Mouse (Mus musculus): ENCODE data around the gene Dnah5.

Dnah5 gene

DNA sequence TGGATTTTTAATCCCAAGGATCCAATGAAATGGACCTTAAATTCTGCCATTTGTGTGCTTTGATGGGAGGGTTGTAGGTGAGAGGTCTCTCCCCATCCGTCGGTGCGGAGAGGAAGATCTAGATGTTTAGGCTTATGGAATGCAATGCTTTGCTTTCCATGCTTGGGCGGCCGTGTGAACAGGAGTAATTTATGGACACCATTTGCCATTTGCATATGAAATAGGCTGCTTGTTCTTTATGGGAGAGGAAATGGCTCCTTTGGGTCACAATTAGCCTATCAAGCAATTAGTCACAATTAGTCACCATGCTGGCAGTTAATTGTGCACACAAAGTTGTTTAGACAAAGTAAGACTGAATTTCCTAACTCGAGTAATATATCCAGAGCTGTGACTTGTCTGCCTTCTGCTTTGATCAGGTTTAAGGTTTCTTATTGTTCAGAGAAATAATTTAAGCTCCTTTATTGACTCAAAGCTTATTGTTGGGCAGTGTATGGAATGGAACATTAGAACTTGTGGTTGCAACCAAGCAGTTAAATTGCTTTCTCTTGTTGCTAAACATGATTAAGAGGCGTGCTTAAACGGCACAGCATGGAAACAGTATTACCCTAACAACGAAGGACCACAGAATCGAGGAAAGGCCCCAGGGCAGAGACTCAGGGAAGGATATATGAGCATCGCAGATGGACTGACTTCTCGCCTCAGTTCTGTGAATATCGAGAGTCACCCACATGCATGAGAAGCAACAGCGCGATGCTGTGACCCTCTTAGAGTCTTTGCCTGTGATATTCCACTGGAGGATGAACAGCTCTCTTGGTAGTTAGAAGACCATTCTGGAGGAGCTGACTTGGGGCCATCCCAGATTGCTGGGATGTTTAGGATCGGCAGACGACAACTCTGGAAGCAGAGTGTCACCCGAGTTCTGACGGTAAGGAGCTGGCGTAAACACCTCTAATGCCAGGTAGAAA, at the start of gene Dnah5:
Gene Dnah5, plus strand, starts transcription at position 642 of the 965 bp plus-strand sequence.
- DNase-seq (ENCODE audit: low spot score) = no peak

DNA sequence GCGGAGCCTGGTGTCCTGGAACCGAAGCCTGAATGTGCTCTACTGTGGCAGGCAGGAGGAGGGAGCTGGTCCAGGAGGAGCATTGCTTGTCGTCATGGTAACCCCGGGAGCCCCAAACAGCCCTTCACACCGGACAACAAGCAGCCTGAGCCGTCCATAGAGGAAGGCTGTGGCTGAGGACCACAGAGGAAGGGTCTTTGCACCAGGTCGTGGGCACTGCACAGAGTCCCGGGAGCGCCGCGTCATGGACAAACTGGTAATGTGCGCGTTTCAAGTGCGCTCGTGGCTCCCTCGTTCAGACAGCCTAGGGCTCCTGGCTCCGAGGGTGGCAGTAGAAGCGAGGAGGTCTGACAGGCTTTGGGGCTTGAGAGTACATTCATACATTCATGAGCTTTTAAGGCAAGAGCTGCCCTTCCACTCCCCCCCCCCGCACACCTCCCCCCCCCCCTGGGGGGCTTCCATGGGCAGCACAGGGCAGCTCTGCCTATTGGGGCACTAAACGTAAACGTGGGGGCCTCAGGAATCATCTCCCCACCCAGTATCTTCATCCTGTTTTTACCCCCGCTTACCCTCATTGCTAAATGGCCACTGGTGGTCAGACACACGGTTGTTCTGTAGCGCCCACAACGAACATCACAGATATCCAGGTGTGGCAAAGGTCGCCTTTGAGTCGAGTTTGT, 48.6 kb upstream of the Dnah5 start:
- no peak for DNase-seq (ENCODE audit: low spot score)

DNA sequence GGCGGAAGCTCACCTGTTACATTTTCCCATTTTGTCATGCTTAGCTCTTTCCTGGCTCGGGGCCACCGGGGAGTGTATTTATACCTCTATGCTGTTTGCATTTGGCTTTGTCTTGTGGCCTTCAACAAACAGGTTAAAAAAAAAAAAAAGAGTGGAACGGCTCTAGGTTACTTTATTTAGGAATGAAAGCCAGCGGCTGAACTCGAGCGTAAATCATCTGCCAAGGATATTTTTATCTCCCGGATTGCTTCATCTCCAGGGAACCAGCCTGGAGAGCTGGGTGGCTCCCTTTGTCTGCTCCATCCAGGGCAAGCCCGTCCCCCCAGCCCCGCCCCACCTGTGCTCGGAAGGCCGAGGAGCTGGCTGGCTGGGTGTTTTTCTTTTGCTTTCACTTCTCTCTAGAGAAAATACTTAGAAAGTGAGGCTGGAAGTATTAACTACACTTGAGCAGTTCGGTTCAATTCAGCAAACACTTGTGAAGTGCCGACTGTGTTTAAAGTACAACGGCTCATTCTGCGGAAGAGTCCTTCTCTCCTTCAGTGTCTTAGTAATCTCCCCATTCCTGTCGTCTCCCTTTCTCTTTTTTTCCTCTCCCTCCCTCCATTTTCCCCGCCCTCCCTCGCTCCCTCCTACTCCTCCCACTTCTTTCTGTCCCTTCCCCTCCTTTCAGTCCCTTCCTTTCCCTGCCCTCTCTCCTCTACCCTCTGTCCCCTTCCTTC, 44.6 kb upstream of the Dnah5 start:
- DNase-seq (ENCODE audit: low spot score) = peak; percentile 78

DNA sequence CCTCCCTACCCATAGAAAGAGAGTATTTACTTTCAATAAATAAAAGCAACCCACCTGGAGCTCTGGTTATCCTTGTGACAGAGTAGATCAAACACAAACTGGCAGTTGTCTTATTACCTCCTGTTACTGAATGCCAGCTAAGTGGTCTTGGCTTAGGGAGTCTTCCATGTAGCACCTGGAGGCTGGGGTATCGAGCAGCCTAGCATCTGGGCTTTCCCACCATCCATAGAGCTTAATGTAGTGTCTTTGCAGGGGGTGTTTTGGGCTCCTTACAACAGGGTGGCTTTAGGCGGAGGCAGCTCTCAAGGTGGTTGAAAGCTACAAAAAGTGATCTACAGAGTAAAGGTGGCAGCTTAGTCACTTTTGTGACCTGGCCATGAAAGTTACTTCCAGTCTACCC, 41.3 kb upstream of the Dnah5 start:
- no peak for DNase-seq (ENCODE audit: low spot score)

DNA sequence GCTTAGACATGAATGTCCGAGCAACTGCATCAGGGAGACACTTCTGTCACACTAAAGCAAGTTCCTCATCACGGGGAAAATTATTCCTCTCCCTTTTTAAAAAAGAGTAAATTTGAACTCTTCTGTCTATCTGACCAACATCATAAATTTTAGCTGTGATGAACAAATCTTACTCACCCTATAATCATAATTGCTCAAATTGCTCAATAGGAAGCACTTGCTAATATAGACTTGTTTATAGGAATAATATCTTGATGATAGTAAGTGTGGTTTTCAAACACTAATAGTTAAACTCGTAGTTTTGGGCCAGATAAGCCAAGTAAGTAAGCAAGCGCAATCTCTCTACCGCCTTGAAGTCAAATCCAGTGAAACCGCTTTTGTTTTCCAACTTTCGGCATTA, 38.3 kb upstream of the Dnah5 start:
- DNase-seq (ENCODE audit: low spot score) = no peak

DNA sequence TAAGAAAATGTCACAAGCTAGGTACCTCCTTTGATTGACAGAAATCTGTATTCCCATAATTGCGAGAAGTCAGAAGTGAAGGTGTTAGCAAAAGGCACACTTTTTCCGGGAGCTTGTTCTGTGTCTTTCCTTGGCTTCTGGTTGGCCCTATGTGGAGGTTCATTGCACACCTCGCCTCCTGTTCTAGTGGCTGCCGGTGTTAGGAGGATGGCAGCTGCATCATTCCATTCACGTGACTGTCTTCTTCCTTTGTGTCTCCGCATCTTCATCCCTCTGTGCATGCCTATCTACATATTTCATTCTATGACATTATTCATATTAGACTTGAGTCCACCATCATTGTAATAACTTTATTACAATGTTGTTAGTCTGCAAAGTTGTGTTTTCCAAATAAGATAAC, 37.5 kb upstream of the Dnah5 start:
- no peak for DNase-seq (ENCODE audit: low spot score)

DNA sequence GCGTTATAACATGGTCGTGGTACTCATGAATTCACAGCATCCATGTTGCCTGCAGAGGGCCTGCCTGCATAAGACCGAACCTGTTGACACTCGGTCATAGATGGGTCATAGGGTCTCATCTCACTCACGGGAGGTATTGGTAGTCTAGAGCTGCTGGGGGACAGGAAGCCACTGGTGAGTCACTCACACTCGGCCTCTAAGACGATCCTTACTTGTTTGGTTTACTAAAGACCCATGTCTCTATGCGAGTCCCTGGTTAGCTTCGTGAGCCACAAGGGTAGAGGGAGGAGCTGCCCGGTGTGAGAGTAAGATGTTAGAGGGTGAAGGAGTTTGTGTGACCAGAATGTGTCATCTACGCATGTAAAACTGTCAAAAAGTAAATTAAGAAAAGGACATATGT, 24.6 kb upstream of the Dnah5 start:
- DNase-seq (ENCODE audit: low spot score) = no peak

DNA sequence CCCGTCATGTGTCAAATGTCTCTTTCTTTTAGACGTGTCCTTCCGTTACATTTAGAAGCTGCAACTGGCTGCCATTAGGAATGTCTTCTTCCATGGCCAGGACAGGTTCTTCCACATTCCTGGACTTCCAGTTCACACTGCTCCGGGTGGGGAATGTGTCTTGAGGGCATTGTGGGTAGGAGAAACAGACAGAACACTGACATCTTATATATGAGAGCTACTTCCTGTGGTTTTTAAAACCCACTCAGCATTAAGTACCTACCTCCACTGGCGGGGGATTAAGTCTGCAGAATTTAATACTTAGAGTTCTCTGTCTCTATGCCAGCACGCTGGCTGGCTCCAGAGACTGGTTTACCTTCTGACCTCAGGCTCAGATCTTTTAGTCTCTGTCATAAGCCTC, 24.0 kb upstream of the Dnah5 start:
- DNase-seq (ENCODE audit: low spot score) = peak; percentile 7

DNA sequence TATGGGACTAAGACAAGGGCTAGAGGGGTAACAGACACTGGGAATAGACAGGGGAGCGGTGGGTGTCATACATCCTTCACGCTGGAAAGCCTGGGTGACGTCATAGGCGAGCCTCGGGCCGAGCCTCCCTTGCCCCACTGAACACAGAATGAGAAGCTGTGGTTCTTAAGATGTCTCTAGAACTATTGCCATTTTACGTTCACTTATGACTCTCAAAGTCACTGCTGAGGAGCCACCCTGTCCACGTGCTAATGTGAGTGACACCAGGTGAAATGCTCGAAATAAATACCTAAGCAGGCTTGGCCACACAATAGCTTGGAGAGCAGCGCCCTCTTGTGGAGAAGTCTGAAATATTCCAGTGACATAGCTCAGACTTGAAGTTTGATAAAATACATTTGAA, 21.7 kb upstream of the Dnah5 start:
- peak; percentile 68 for DNase-seq (ENCODE audit: low spot score)

DNA sequence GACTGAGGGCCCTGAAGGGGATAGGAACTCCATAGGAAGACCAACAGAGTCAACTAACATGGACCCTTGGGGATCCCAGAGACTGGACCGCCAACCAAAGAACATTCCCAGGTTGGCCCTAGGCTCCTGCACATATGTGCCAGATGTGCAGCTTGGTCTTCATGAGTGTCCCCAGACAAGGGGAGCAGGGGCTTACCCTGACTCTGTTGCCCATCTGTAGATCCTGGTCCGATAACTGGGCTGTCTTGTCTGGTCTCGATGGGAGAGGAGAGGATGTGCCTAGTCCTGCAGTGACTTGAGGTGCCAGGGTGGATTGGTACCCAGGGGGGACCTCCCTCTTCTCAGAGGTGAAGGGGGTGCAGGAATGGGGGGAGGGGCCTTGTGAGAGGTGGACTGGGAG, 21.0 kb upstream of the Dnah5 start:
- DNase-seq (ENCODE audit: low spot score) = no peak

DNA sequence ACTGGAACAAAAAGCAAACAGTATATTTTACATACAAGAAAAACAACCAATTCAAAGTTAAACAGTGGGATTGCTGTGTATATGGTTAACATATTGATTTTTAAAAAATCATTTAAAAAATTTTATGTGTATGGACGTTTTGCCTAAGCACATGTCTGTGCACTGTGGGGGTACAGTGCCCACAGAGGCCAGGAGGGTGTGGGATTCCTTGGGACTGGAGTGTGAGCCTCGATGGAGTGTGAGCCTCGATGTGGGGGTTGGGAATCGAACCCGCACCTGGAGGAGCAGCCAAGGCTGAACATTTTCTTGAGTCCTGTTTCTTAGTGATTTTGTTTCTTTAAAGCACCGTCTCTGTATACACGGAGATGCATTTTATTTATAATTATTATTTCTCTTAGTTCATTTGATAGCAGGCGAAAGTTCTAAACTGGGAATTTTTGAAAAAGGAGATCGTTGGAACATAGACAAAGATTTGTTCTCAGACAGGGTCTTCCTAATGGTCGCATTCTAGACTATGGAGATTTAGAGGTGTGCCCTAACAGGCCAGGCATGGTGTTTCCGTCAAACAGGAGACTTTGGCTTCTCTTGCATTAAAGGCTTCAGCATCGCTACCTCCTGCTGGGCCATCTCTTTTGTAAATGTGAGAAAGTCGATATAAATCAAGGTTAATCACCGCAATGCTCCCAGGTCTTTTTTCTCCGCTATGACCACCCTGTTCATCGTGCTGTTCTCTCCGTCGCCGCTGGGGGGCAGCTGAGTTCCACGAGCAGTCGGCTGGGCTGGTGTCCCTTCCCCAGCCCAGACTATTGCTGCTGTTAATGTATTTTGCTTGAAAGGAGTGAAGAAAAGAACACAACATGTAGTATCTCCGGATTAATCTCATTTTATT, 15.8 kb upstream of the Dnah5 start:
- DNase-seq (ENCODE audit: low spot score) = peak; percentile 53

DNA sequence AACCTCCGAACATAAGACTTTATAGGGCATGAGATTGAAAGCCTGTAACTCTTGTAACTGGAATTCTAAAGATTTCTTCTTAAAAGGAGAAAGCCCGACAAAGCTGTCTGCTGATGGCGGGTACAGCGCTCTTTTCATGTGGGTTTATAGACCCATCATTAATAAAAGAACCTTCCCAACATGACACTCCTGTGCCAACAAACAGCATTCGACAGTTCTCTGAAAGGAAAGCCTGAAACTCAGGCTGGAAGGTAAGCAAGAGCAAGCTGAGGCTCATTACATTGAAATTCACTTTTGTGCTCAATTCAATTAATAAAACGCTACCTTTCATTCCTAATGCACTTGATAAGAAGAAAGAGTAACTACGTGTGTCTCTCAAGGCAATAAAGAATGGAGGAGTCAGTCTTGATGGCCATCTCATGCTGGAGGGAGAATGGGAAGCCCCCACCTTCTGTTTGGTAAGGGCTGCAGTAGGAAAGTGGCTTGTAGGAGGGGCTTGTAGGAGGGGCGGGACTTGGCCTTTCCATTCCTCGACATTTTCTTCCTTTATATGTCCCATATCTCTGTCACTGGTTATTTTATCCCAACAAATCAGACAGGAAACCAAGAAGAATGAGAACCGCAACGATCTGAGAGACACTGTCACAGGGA, 15.1 kb upstream of the Dnah5 start:
- DNase-seq (ENCODE audit: low spot score) = no peak

DNA sequence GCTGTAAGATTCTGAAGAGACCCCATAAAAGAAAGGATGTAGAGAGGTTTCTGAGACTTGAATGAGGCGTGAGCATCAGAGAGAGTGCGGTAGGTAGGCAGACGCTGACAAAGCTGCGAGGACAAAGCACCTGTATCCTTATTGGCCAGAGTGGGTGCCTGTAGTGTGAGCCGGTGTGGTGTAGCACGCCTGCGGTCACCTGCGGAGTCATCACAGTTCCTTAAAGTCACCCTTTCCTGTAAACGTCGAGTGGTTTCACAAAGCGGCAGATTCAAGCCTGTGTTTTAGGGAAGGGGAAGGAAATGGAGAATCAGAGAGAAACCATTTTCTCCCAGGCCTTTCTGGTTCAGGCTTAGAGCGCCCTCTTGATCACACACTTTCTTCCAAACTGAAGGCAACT, 13.9 kb upstream of the Dnah5 start:
- DNase-seq (ENCODE audit: low spot score) = no peak

DNA sequence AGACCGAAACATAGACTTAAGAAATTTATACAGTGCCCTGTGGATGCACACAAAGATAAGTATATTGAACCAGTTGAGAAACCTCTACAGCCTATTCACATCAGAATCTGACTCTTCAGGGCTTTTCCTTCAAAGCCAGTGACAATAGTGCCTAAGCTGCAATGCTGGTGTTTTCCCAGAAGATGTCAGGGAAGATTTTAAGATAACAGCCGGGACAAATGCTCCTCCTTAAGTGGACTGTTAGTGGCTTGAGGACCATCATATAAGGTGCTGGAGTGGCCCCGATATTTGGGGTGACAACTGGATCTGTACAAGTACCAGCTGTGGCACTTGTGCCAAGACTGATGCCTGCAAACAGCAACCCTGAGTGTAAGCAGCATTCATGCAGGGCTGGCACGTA, 4.9 kb upstream of the Dnah5 start:
- no peak for DNase-seq (ENCODE audit: low spot score)

DNA sequence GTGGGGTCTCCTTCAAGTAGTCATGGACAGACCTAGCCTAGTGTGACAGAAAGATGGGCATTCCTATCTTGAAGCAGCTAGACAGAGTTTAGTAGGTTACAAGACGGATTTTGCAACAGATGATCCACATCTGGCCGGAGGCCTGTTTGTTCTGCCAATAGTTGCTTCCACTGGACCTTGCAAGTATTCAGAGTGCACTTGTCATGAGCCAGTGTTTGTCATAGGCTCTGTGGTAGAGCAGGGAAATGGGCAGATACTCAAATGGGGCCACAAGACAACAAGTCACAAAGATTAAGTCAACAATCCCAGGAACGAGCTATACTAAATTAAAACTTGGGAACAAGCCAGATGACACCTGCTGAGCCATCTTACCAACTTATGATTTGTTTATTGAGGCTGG, 1.1 kb downstream of the Dnah5 start:
- no peak for DNase-seq (ENCODE audit: low spot score)

DNA sequence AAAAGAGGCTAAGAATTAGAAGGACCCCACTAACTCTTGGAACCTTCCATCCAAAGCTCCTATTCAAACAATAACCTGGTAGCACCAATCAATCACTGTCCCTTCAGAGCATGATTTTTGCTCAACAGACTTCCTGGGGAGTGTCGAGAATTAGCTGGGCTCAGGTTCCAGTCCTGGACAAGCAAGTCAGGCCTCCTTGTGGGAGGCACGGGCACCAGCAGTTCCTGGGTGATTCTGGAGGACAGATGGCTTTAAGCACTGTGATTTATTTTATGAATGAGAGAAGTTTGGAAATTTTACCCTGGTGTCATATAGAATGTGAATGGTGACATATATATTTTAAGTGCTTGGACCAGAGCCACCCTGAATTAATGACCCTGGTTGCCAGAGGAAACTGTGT, 4.0 kb downstream of the Dnah5 start:
- no peak for DNase-seq (ENCODE audit: low spot score)

DNA sequence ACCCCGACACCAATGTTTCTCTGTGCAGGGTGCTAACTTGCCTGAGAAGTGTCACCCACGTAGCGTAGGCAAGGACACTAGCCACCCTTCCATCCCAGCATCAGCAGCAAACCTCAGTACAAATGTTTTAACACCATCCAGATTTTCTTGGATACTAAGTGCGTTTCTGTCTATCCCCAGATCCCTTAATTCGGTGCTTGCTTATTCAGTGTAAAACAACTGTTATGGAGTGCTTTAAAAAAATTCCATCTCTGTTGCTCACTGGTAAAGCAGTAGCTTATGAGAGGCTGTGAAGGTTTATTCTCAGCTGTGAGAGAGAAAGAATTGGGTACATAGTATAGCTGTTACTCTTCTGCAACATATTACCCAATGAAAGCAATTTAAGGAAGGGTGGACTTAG, 9.5 kb downstream of the Dnah5 start:
- no peak for DNase-seq (ENCODE audit: low spot score)

DNA sequence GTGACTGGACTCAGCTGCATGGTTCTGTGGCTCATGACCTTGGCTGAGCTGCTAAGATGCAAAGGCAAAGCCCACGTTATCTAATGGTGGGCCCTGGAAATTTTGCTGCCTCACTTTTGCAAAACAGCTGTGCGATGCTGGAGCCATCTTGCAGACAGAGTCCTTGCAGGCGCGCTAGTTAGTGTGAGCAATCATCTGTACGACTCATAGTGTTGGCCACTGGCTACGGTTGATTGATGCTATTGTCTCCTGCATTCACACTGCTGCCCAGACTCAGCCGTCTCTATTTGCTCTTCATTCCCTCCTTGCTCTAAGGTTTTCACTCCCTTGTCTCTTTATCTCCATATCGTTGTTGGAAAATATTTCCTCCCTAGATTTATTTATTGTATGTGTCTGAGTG, 12.8 kb downstream of the Dnah5 start:
- DNase-seq (ENCODE audit: low spot score) = no peak

DNA sequence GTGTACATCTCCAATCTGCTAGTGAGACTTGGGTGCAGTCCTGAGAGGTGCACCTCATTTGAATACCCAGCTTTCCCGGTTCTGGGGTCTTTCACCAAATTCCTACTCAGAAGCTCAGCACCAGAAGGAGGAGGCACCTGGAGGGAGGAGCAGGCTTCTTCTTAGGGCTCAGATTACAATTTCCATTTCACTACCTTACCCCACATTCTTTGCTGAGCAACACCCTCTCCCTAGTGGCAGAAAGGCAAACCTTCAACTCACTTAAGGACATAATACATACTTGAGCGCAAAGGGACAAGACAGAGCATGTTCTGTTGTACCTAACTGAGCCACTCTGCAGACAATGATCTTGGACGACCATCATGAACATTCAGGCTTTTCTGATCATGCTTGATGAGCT, 23.8 kb downstream of the Dnah5 start:
- no peak for DNase-seq (ENCODE audit: low spot score)

DNA sequence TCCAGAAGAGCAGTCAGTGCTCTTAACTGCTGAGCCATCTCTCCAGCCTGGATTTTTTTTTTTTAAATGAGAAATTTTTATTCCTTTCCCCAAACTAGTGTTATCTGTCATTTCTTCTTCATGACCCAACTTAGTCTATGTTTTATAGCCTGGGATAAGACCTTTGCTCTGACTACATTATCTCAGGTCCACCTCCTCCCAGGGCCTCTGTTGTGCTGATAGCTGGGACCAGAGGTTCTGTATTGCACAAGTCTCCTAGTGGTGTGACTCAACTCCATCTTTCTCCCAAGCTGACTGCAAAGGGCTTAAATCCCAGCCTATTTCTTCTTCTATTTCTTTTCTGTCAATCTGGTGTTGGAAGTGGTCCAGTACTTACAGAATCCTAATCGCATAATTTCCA, 56.7 kb downstream of the Dnah5 start:
- DNase-seq (ENCODE audit: low spot score) = no peak

DNA sequence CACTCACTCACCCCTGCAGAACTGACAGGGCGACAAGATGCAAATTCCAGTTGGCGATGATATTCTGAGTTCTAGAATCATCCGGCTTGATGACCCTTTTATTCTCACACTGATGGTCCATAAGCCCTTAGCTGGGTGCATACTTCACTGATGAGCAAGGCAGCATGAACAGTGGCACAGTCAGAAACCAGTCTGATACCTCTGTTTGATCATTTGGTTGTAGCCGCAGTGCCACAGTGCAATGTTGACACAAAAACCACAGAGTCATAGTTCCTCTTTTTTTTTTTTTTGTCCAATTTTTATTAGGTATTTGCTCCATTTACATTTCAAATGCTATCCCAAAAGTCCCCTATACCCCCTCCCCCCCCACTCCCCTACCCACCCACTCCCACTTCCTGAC, 95.9 kb downstream of the Dnah5 start:
- no peak for DNase-seq (ENCODE audit: low spot score)

Data from lung, postnatal 25 days (tissue).